Mouse (Mus musculus): ENCODE data around the gene Wwc1. TPM values are rescaled to one million over a fixed set of nuclear protein-coding genes. Genes with fewer than 3 reads are reported as not detected.

Gene Wwc1
- polyA plus RNA-seq (2012; rRNA removed), result 13.3 and 17.9 TPM in 2 replicates

DNA sequence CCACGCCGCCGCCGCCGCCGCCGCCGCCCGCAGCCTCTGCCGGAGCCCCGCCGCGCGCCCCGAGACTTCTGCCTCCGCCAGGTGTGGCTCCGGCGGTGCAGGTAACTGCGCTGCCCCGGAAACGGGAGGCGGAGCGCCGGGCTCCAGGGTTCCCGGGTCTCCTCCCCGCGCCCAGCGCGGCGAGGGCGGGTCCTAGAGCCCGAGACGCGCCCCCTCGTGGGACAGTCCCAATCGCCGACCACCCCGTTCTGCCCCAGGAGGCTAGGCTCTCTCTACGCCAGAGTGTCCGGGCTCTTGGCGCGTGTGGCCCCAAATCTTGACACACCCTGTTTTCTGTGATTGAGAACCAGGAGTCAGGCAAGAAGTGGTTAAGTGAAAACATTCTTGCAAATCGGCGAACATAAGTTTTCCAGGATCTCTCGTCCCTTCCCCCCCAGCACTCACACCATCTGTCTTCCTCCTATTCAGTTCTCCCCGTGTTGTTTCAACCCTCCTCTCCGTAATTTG, at the start of gene Wwc1:
TSS of gene Wwc1 (minus strand) at position 117 of the 507 bp plus-strand sequence.

DNA sequence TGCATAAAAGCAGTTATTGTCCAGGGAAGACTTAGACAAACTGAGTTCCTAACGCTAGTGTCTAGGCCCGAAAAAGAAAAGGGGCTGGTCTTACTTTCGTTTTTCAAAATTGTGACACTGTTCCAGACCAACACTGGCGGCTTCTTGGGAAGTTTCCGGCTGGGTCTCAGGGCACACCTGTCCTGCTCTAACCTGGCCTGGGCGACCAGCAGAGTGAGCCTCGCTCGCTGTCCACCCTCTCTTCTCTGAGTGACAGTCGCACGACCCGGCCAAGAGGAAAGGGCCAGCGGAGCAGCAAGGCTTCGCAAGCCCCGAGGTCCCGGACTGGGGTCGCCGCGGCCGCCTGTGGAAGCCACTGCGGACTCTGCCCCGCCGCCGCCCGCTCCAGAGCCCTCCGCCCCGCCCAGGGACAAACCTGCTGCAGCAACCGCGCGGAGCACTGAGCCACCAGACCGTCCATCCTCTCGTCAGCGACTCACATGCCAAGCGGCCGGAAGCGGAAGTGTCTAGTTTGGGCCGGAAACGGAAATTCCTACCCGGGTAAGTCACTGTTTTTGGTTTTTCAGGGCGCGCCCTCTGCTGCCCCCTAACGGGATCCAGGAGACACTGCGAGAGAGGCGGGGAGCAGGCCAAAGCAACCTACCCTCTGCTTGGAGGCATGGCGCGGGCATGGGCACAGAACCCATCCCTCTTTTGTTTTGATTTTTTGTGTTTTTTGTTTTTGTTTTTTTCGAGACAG, 146.1 kb downstream of the Wwc1 start, which contains the start of gene Rars:
TSS of gene Rars (minus strand) at position 485 of the 739 bp plus-strand sequence.

DNA sequence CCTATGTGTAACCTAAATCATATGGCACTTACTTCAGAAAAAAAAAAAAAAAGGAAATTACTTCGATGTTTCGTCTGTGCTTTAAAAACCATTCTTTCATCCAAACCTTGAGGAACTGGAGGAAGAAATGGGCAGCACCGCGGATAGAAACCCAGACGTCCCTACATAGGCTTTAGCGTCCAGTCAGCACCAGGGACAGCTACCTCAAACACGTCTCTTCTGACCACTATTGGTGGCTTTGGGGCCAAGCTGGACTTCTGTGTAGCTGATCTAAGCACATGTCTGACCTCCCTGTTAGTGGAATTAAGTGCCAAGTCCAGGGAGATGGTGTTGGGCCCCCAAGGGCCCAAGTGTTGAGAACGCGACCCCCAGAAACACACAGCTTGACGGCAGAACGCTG, 181.5 kb downstream of the Wwc1 start, which contains the start of gene Fbll1:
TSS of gene Fbll1 (minus strand) at position 11 of the 400 bp plus-strand sequence.

Other genes starting within 250 kb of the Wwc1 start
- gene Pank3, start 211.0 kb downstream of the Wwc1 start, polyA plus RNA-seq (2012; rRNA removed), result 0.59 and 1.4 TPM in 2 replicates
- 0.06 TPM in 1 of 2 replicates, not detected in the other for gene Fbll1, start 181.6 kb downstream of the Wwc1 start, polyA plus RNA-seq (2012; rRNA removed)
- gene Rars, start 146.0 kb downstream of the Wwc1 start, polyA plus RNA-seq (2012; rRNA removed), result 2.9 and 3.1 TPM in 2 replicates

Data from stomach, adult 2 months (tissue).